ENCODE assay signal across 8 mouse cellular contexts in genomic region chr4:149737383-149738324, GRCm38 (mm10). TPM values are rescaled to one million over a fixed set of nuclear protein-coding genes. Genes with fewer than 3 reads are reported as not detected.
DNase-seq lines count a peak whose midpoint lies in the region; ATAC-seq and TF ChIP-seq lines count a peak whose summit lies in the region.

Gene Tmem201 (minus strand): TSS chr4:149738044.

- in situ Hi-C loops in ES-E14 (cut with MboI; ENCODE audit: low sequenced_read_pairs in 2 of 2, unreplicated experiment in 2 of 2), result no loop called here

- peak; percentile 93 for DNase-seq in ES-E14 (ENCODE audit: low read depth, low spot score)
- DNase-seq in cerebellum, adult 11-12 months, result peak; percentile 95
- peak; percentile 94 to 96 for DNase-seq in heart, postnatal 36 days
- DNase-seq in layer of hippocampus, adult 2 months (ENCODE audit: low spot score in 2 of 2), result peak; percentile 93 to 97
- peak; percentile 99 for DNase-seq in lung, embryonic 14.5 days
- DNase-seq in thymus, adult 2 months, result peak; percentile 96

- no peaks in the 10 kb centered on the region for H3K27me3 ChIP-seq in forebrain, embryonic 16.5 days (replicated peaks; ENCODE audit: control insufficient read depth, insufficient read depth, low read length)
- no peaks in the 10 kb centered on the region for H3K27me3 ChIP-seq in lung, embryonic 14.5 days (ENCODE audit: insufficient read depth, low read length)
- H3K27me3 ChIP-seq in thymus, adult 2 months (ENCODE audit: control insufficient read depth, insufficient read depth, low read length), result no peaks in the 10 kb centered on the region

- H3K36me3 ChIP-seq in ES-E14 (ENCODE audit: control insufficient read depth, insufficient read depth, low read length, poor library complexity, severe bottlenecking), result peaks cover 12% of the 10 kb centered on the region; the same call in 1 of the 2 replicates
- H3K36me3 ChIP-seq in forebrain, embryonic 16.5 days (ENCODE audit: control insufficient read depth, insufficient read depth), result no peaks in the 10 kb centered on the region
- H3K36me3 ChIP-seq in lung, embryonic 14.5 days (ENCODE audit: insufficient read depth), result peaks cover 4% of the 10 kb centered on the region; the same call in 1 of the 2 replicates
- H3K36me3 ChIP-seq in thymus, adult 2 months (ENCODE audit: control insufficient read depth, insufficient read depth, low read length), result no peaks in the 10 kb centered on the region

- TF ChIP-seq POLR2A in olfactory bulb, adult 2 months (IDR thresholded peaks at IDR 0.05; ENCODE audit: insufficient read depth, low read depth, low read length), result peak; percentile 76
- TF ChIP-seq POLR2A in thymus, adult 2 months (IDR thresholded peaks at IDR 0.05; ENCODE audit: control insufficient read depth, extremely low read depth, insufficient read depth, low read length, poor library complexity), result 0 out of 2 replicates have a peak, but pooled peaks have one; percentile 45

- H3K4me1 ChIP-seq in ES-E14 (ENCODE audit: control insufficient read depth in 2 of 2, insufficient read depth in 2 of 2, low read length in 2 of 2, poor library complexity in 1 of 2), result peaks cover 8 to 16% of the 10 kb centered on the region in 2 experiments; a peak in 3 of 4 replicates
- H3K4me1 ChIP-seq in forebrain, embryonic 16.5 days (replicated peaks; ENCODE audit: control insufficient read depth, insufficient read depth, low read length), result peaks cover 52% of the 10 kb centered on the region
- H3K4me1 ChIP-seq in lung, embryonic 14.5 days (ENCODE audit: insufficient read depth), result peaks cover 19% of the 10 kb centered on the region
- H3K4me1 ChIP-seq in olfactory bulb, adult 2 months (ENCODE audit: control insufficient read depth, insufficient read depth, low read length), result peaks cover 44% of the 10 kb centered on the region
- peaks cover 28% of the 10 kb centered on the region for H3K4me1 ChIP-seq in thymus, adult 2 months (replicated peaks; ENCODE audit: control insufficient read depth, insufficient read depth, low read length)

- H3K4me2 ChIP-seq in forebrain, embryonic 16.5 days (ENCODE audit: low read length), result peak within 1 kb of the TSS; percentile 97
- peak within 1 kb of the TSS; percentile 99 for H3K4me2 ChIP-seq in lung, embryonic 14.5 days

- under 1% methylated on average over 76 of the region's 97 CpGs for WGBS in forebrain, embryonic 16.5 days
- WGBS in lung, embryonic 14.5 days, result under 1% methylated on average over 92 of the region's 97 CpGs
- under 1% methylated on average over 97 of the region's 97 CpGs for WGBS in olfactory bulb, adult 2 months
- under 1% methylated on average over 97 of the region's 97 CpGs for WGBS in thymus, adult 2 months

- ATAC-seq in forebrain, embryonic 16.5 days, result peak; percentile 86
- peak; percentile 88 for ATAC-seq in lung, embryonic 14.5 days (ENCODE audit: insufficient read depth)

- intact Hi-C loops in heart, postnatal 36 days (cut with DNase I), result loop anchor here (1.0 kb wide), 1 partner anchor 13 kb away; no protein-coding TSS in a partner anchor

- no peaks in the 10 kb centered on the region for H3K9me3 ChIP-seq in ES-E14 (ENCODE audit: control insufficient read depth, insufficient read depth, low read depth, low read length)
- H3K9me3 ChIP-seq in forebrain, embryonic 16.5 days (ENCODE audit: control insufficient read depth, low read length), result no peaks in the 10 kb centered on the region
- no peaks in the 10 kb centered on the region for H3K9me3 ChIP-seq in lung, embryonic 14.5 days (ENCODE audit: low read depth, low read length)

- peak within 1 kb of the TSS; percentile 93 to 94 for H3K4me3 ChIP-seq in ES-E14 (ENCODE audit: insufficient read depth in 1 of 2, low read depth in 1 of 2, low read length in 2 of 2, poor library complexity in 1 of 2, severe bottlenecking in 1 of 2)
- H3K4me3 ChIP-seq in forebrain, embryonic 16.5 days (replicated peaks; ENCODE audit: low read length), result peak within 1 kb of the TSS; percentile 95
- peak within 1 kb of the TSS; percentile 93 for H3K4me3 ChIP-seq in layer of hippocampus, adult 2 months
- peak within 1 kb of the TSS; percentile 77 for H3K4me3 ChIP-seq in lung, embryonic 14.5 days (ENCODE audit: low read depth, low read length)
- H3K4me3 ChIP-seq in olfactory bulb, adult 2 months (ENCODE audit: insufficient read depth, low read depth, low read length), result peak within 1 kb of the TSS; percentile 71
- H3K4me3 ChIP-seq in thymus, adult 2 months (ENCODE audit: control insufficient read depth, insufficient read depth, low read length), result peak within 1 kb of the TSS; percentile 75

- peak within 1 kb of the TSS; percentile 92 for H3K9ac ChIP-seq in ES-E14 (ENCODE audit: insufficient read depth, low read depth, low read length, poor library complexity, severe bottlenecking)
- peak within 1 kb of the TSS; percentile 90 for H3K9ac ChIP-seq in forebrain, embryonic 16.5 days (replicated peaks; ENCODE audit: low read depth, low read length)
- H3K9ac ChIP-seq in lung, embryonic 14.5 days, result peak within 1 kb of the TSS; percentile 77

- H3K27ac ChIP-seq in ES-E14 (ENCODE audit: insufficient read depth, low read depth, low read length, poor library complexity, severe bottlenecking), result peak within 1 kb of the TSS; percentile 47
- H3K27ac ChIP-seq in forebrain, embryonic 16.5 days (ENCODE audit: low read length), result peak within 1 kb of the TSS; percentile 51
- H3K27ac ChIP-seq in layer of hippocampus, adult 2 months, result peak within 1 kb of the TSS; percentile 83
- peak within 1 kb of the TSS; percentile 70 for H3K27ac ChIP-seq in lung, embryonic 14.5 days (ENCODE audit: low read depth)
- no peak within 1 kb of the TSS for H3K27ac ChIP-seq in olfactory bulb, adult 2 months (ENCODE audit: insufficient read depth, low read depth, low read length)
- no peak within 1 kb of the TSS for H3K27ac ChIP-seq in thymus, adult 2 months (ENCODE audit: control insufficient read depth, insufficient read depth, low read length)

- peak; percentile 95 for TF ChIP-seq CTCF in layer of hippocampus, adult 2 months (conservative IDR thresholded peaks at IDR 0.05)
- peak; percentile 83 for TF ChIP-seq CTCF in lung, embryonic 14.5 days (IDR thresholded peaks at IDR 0.05; ENCODE audit: low read depth)
- TF ChIP-seq CTCF in olfactory bulb, adult 2 months (IDR thresholded peaks at IDR 0.05; ENCODE audit: insufficient read depth, low read depth, low read length), result peak; percentile 80
- peak; percentile 97 for TF ChIP-seq CTCF in thymus, adult 2 months (IDR thresholded peaks at IDR 0.05; ENCODE audit: borderline replicate concordance, control insufficient read depth, extremely low read depth, insufficient read depth, low read length, poor library complexity)

TF ChIP-seq in ES-E14, 5 proteins besides CTCF, POLR2A, EP300 and RAD21:
- TF ChIP-seq ZC3H11A (IDR thresholded peaks at IDR 0.05; ENCODE audit: borderline replicate concordance, low read depth, low read length) (no peak), ZNF384 (IDR thresholded peaks at IDR 0.05; ENCODE audit: low read depth, low read length) (no peak), HCFC1 (IDR thresholded peaks at IDR 0.05; ENCODE audit: borderline replicate concordance, insufficient read depth, low read length) (no peak), CHD2 (IDR thresholded peaks at IDR 0.05; ENCODE audit: low read depth, low read length) (no peak), MAFK (IDR thresholded peaks at IDR 0.05; ENCODE audit: insufficient read depth, low read depth, low read length) (no peak)
TF ChIP-seq in ES-E14: peak in this region for 0.

RNA-seq across cellular contexts. Expression of gene Tmem201, which starts in this region (rescaled TPM):
- total RNA-seq in ES-E14 (2012; rRNA removed), result 47.3 and 66.6 TPM in 2 replicates
- polyA plus RNA-seq in forebrain, embryonic 16.5 days (2015; fragmentation: Nextera tagmentation; extraction: Ambion mirVana), result 37.3 and 43.5 TPM in 2 replicates
- 10 to 100 TPM; 87.7 to 90.5 TPM for total RNA-seq in heart, postnatal 36 days (2021)
- total RNA-seq in layer of hippocampus, adult 2 months (2021), result 10 to 100 TPM; 69.7 to 78.3 TPM
- 24.7 and 30.3 TPM in 2 replicates for polyA plus RNA-seq in lung, embryonic 14.5 days (2014; fragmentation: Nextera tagmentation; extraction: Ambion mirVana)
- not detected in 2 replicates for polyA plus RNA-seq in olfactory bulb, adult 2 months (2012; ENCODE audit: insufficient read depth, insufficient read length, low replicate concordance, missing spikeins)
- 71.7 and 79.0 TPM in 2 replicates for polyA plus RNA-seq in thymus, adult 2 months (2012; rRNA removed)

Comparison
In these comparisons a context has a peak if more than half of its experiments do, and no peak if none do; other contexts are left out.
1. H3K27ac ChIP-seq: peak in ES-E14 (single experiment), forebrain, embryonic 16.5 days (single experiment), layer of hippocampus, adult 2 months (single experiment) and lung, embryonic 14.5 days (single experiment); none in olfactory bulb, adult 2 months (single experiment) and thymus, adult 2 months (single experiment).
2. Peak in every context shown above with its lines, with median percentiles within 50 percentile points of each other: DNase-seq, H3K4me3 ChIP-seq, H3K9ac ChIP-seq and CTCF ChIP-seq.